Mouse (Mus musculus): Measurements from ENCODE around the gene Gm4846. TPM values are rescaled to one million over a fixed set of nuclear protein-coding genes. Genes with fewer than 3 reads are reported as not detected.
"Not testable (repeated sequence)": the region's sequence is repeated elsewhere in the genome, so short reads cannot be mapped to it uniquely, and the experiment has no call there.

Gm4846 gene
- polyA plus RNA-seq (2016; fragmentation: Nextera tagmentation; extraction: Ambion mirVana), result not detected in 2 replicates

DNA sequence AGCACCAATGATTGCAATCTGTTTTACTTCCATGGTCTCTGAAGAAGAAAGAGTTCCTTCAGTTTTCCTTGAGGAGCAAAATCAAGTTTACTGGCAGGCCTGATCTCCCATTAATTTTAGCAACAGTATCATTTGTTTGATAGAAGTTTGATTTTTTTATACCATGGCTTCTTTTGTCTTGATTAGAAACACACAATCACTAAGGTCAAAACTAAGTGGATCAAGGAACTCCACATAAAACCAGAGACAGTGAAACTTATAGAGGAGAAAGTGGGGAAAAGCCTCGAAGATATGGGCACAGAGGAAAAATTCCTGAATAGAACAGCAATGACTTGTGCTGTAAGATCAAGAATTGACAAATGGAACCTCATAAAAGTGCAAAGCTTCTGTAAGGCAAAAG lies at the start of gene Gm4846:
TSS of gene Gm4846 (minus strand) at position 101 of the 400 bp plus-strand sequence.
- H3K27ac ChIP-seq; H3K9me3 ChIP-seq (replicated peaks); H3K27me3 ChIP-seq; H3K36me3 ChIP-seq; H3K4me2 ChIP-seq (replicated peaks); ATAC-seq (ENCODE audit: low FRiP score); H3K4me3 ChIP-seq; H3K4me1 ChIP-seq; H3K9ac ChIP-seq: not testable (repeated sequence)
- 62% methylated on average over 1 of the region's 1 CpGs for WGBS

DNA sequence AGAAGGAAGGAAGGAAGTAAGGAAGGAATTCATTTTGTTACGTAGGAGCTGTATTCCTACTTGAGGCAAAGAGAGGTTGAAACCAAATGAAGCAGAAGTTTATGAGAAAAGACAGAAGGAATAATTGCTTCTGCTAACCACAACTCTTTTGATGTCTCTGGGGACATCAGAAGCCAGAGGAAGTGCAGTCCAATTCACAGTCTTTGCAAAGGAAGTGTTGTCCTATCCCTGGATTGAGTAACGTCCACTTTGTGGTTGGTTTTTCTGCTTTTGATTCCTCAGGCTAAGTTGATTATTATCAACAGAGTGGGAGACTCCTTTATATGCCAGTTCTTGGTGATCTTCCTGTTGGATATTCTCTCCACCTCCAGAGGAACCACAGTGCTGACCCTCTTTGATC lies 34.1 kb upstream of the Gm4846 start:
- H3K27me3 ChIP-seq; H3K4me2 ChIP-seq (replicated peaks); H3K9ac ChIP-seq; ATAC-seq (ENCODE audit: low FRiP score); H3K9me3 ChIP-seq (replicated peaks); H3K4me3 ChIP-seq; H3K36me3 ChIP-seq; H3K4me1 ChIP-seq; H3K27ac ChIP-seq: not testable (repeated sequence)
- WGBS, result 87% methylated on average over 2 of the region's 2 CpGs

DNA sequence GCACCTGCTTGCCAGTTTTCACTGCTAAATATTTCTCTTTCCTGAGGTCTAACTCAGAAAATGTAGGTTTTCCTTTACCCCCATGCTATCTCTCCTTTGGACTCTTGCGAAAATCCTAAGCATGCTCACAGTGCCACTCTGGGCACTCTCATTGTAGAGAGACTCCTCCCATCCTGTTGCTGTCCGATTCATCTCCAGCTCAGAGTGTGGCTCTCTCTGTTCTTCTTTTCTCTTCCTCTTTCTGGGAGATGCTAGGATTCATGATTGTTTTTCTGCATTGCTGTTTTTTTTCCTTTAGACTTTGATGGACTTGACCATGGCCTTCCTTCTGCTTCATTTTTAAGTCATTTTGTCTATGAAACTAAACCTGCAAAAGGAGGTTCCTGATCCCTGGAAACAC lies 27.3 kb upstream of the Gm4846 start:
- H3K9ac ChIP-seq; ATAC-seq (ENCODE audit: low FRiP score); H3K4me1 ChIP-seq; H3K9me3 ChIP-seq (replicated peaks); H3K4me2 ChIP-seq (replicated peaks); H3K36me3 ChIP-seq; H3K27ac ChIP-seq; H3K27me3 ChIP-seq; H3K4me3 ChIP-seq: not testable (repeated sequence)
- WGBS, result 86% methylated on average over 2 of the region's 2 CpGs

DNA sequence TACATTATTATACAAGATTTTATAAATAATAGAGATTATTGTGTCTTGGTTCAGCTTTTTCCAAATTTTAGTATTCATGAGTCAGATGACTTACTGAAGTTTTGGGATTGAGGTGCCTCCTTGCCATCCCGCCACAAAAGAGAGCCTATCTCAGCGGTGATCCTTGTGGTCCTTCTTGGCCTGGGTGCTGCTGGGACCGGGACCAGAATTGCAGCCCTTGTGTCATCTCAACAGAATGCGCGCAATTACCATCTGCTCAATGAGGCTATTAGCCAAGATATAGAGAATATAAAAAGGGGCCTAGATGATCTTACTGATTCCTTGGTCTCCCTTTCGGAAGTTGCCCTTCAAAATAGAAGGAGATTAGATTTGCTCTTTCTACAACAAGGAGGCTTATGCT lies 22.2 kb upstream of the Gm4846 start:
- not testable (repeated sequence) for ATAC-seq (ENCODE audit: low FRiP score); H3K9ac ChIP-seq; H3K4me1 ChIP-seq; H3K27me3 ChIP-seq; H3K9me3 ChIP-seq (replicated peaks); H3K4me3 ChIP-seq; H3K36me3 ChIP-seq; H3K27ac ChIP-seq; H3K4me2 ChIP-seq (replicated peaks)
- 91% methylated on average over 6 of the region's 6 CpGs for WGBS

DNA sequence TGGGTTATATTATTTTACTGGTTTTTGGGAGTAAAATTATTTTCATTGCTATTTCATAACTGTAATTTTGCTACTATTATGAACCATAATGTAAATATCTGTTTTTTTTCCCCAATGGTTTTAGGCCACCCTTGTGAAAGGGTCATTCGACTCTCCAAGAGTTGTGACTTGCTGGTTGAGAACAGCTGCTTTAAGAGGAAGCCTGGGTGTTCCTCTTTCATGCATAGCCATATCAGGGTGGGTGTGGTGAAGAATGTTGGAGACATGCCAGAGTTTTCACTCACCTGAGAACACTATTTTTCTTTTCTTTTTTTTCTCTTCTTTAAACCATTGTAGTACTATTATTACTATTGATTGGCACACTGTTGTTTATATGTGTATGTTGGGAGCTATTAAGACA lies 19.2 kb upstream of the Gm4846 start:
- no peaks in the 10 kb centered on the region for H3K27me3 ChIP-seq
- H3K36me3 ChIP-seq, result no peaks in the 10 kb centered on the region
- no peak overlapping the region for H3K27ac ChIP-seq
- H3K4me1 ChIP-seq, result no peaks in the 10 kb centered on the region
- no peak overlapping the region for H3K9ac ChIP-seq
- no peak overlapping the region for H3K4me3 ChIP-seq
- ATAC-seq (ENCODE audit: low FRiP score), result no peak
- H3K9me3 ChIP-seq (replicated peaks), result no peaks in the 10 kb centered on the region
- no peak overlapping the region for H3K4me2 ChIP-seq (replicated peaks)
- 89% methylated on average over 1 of the region's 1 CpGs for WGBS

DNA sequence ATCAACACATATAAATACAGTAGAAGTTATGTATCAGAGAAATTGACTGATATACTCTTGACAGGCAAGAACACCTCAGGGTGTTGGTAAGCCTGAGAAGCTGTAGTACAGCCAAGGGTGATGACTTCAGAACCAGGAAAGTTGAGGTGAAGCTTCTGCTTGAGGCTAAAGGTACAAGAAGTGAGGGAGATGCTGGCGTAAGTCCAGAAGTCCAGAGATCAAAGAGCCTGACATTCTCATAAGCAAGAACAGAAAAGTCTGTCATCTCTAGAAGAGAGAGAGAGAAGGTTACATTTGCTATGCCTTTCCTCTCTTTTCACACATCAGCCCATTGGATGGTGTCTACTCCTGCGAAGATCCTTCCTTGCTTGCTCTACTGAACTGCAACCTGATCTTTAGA lies 6.8 kb upstream of the Gm4846 start:
- H3K27me3 ChIP-seq; H3K9me3 ChIP-seq (replicated peaks); H3K4me2 ChIP-seq (replicated peaks); H3K4me1 ChIP-seq; ATAC-seq (ENCODE audit: low FRiP score); H3K4me3 ChIP-seq; H3K27ac ChIP-seq; H3K9ac ChIP-seq; H3K36me3 ChIP-seq: not testable (repeated sequence)
- 84% methylated on average over 2 of the region's 2 CpGs for WGBS

DNA sequence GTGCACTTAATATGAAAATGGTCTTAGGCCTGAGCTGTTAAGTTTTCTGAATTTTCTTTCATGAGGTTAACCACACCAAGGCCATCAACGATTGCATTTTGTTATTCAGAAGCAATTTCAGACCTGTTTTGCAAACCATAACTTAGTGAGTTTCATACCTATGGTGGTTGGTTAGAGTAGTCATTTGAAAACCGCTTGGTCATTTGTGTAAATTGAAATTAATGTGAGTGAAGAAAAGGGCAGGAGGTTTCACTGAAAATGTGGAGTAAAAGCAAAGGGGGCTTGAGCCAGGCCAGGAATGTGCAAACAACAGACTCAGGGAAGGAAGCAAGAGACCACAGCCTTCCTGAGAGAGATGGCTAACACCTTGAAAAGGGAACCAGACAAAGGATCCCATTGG lies 17.9 kb downstream of the Gm4846 start:
- H3K9me3 ChIP-seq (replicated peaks), result no peaks in the 10 kb centered on the region
- H3K4me3 ChIP-seq, result no peak overlapping the region
- no peaks in the 10 kb centered on the region for H3K27me3 ChIP-seq
- H3K9ac ChIP-seq, result no peak overlapping the region
- 88% methylated on average over 2 of the region's 2 CpGs for WGBS
- no peaks in the 10 kb centered on the region for H3K36me3 ChIP-seq
- no peak overlapping the region for H3K27ac ChIP-seq
- H3K4me1 ChIP-seq, result no peaks in the 10 kb centered on the region
- no peak for ATAC-seq (ENCODE audit: low FRiP score)
- no peak overlapping the region for H3K4me2 ChIP-seq (replicated peaks)

DNA sequence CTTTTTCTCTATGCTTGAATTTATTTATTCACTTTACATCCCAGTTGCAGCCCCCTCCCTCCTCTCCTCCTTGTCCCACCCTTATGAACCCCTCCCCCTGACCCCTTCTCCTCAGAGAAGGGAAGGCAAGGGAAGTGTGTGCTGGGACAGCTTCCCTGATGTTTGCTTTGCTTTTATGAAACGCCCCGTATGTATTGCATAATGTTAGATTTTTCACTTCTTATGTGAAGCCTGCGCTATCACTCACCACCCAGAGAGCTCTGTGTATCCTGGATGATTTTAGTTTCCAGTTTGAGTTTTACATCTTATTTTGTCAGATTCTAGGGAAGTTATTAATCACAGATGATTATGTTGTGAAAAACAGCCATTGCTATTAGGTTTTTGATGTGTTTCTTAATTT lies 30.2 kb downstream of the Gm4846 start:
- no peak for ATAC-seq (ENCODE audit: low FRiP score)
- H3K4me1 ChIP-seq, result no peaks in the 10 kb centered on the region
- H3K27me3 ChIP-seq, result no peaks in the 10 kb centered on the region
- no peaks in the 10 kb centered on the region for H3K9me3 ChIP-seq (replicated peaks)
- no peak overlapping the region for H3K4me3 ChIP-seq
- WGBS, result 87% methylated on average over 3 of the region's 3 CpGs
- H3K9ac ChIP-seq, result no peak overlapping the region
- no peak overlapping the region for H3K27ac ChIP-seq
- H3K4me2 ChIP-seq (replicated peaks), result no peak overlapping the region
- no peaks in the 10 kb centered on the region for H3K36me3 ChIP-seq

DNA sequence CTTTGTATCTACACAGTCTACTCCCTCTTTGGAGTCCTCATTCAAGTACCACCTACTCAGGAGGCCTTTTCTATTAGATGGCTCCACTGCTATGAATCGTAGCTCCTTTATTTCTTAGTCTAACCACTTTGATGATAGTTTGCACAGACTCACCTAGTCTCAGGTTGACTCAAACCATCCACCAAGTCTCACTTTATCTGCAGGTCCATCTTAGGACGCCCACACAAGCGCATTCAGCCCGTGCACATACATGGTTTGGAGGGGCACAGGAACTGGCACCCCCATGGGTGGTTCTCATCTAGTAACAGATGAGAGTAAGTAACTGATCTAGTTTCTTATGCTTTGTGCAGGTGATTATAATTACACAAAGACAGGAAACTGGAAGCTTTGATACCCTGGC lies 34.8 kb downstream of the Gm4846 start:
- H3K36me3 ChIP-seq, result no peaks in the 10 kb centered on the region
- WGBS, result 93% methylated on average over 4 of the region's 4 CpGs
- no peaks in the 10 kb centered on the region for H3K4me1 ChIP-seq
- no peak overlapping the region for H3K4me3 ChIP-seq
- H3K27ac ChIP-seq, result no peak overlapping the region
- no peak for ATAC-seq (ENCODE audit: low FRiP score)
- H3K9ac ChIP-seq, result no peak overlapping the region
- no peaks in the 10 kb centered on the region for H3K27me3 ChIP-seq
- no peak overlapping the region for H3K4me2 ChIP-seq (replicated peaks)
- no peaks in the 10 kb centered on the region for H3K9me3 ChIP-seq (replicated peaks)

DNA sequence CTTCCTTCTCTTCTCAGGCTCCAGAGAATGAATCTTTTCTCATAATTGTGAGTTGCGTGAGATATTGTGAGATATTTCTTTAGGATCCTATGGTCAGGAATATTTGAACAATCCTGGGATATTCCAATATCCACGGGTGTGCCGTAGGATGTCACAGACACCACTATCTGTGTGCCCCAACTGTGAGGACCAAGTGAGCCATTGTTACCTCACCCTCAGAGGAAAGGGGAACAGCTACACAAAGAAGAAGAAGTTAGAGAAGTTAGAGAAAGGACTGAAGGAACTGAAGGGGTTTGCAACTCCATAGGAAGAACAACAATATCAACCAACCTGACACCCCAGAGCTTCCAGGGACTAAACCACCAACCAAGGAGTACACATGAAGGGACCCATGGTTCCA lies 55.4 kb downstream of the Gm4846 start:
- ATAC-seq (ENCODE audit: low FRiP score), result no peak
- Histone ChIP-seq H3K4me1 (no peaks in the 10 kb centered on the region), H3K9me3 (replicated peaks) (no peaks in the 10 kb centered on the region), H3K4me3 (no peak overlapping the region), H3K4me2 (replicated peaks) (no peak overlapping the region), H3K27ac (no peak overlapping the region), H3K27me3 (no peaks in the 10 kb centered on the region), H3K9ac (no peak overlapping the region), H3K36me3 (no peaks in the 10 kb centered on the region)
- WGBS, result 87% methylated on average over 3 of the region's 3 CpGs

DNA sequence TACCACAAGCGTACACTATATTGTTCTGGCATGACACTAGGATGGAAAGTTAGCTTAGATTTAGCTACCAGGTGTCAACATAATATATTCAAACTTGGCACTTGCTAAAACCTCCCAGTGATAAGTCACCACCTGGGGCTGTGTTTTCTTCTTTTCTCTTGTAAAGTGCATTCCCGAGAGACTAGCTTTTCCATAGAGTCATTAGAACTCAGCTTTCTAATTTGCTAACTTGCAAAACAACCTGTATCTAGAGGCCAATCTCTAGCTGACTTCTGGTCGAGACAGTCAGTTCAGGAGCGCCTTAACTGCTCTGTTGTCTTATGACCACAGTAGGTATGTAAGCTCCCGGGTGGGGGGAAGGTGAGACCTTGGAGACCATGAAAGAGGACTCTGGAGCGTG lies 58.0 kb downstream of the Gm4846 start:
- WGBS, result 66% methylated on average over 6 of the region's 6 CpGs
- Histone ChIP-seq H3K9ac (no peak overlapping the region), H3K27me3 (no peaks in the 10 kb centered on the region), H3K4me3 (no peak overlapping the region), H3K4me1 (no peaks in the 10 kb centered on the region), H3K36me3 (no peaks in the 10 kb centered on the region), H3K4me2 (replicated peaks) (no peak overlapping the region), H3K9me3 (replicated peaks) (no peaks in the 10 kb centered on the region), H3K27ac (no peak overlapping the region)
- ATAC-seq (ENCODE audit: low FRiP score), result no peak
